Mouse (Mus musculus) frontal cortex, postnatal 14 days (tissue): ENCODE data around the gene Slbp.

Experiments
- DNase-seq, 2 experiments: peaks; one replicate each; pipeline ENCODE4 v3.0.0; 2022; ENCODE audit warnings: low spot score in 2 of 2

Gene Slbp

DNA sequence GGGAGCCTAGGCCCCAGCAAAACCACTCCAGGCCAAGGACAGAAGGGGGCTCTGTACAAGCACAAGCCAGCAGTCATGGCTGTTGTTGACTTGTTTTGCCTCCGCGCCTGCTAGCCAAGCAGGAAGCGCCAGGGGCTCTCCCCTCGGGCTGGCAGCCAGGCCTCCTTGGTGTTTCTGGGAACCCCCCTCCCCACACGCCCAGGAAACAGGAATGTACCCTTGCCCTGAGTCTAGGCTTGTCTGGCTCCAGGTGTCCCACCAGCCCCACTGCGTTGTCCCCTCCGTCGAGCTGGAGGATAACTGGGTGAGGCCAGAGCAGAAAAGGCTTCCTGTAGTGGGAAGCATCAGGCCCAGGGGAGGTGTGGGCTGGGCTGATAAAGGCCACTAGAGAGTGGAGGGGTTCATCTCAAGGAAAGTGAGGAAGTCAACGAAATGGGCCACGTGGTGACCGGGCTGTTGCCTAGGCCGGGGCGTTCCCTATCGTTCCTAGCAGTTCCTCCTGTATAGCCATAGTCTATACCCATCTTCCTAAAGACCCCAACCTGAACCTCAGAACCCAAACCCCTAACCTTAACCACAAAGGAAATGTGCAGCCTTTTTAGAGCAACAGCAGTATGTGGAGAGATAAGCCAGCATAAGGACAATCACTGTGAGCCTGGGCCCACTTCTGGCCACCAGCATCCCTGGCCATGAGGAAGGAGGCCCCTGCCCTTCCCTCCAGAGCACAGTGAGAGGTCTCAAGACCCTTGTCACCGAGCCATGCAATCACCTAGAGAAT is 29.4 kb upstream of the Slbp start:
- no peak for DNase-seq

DNA sequence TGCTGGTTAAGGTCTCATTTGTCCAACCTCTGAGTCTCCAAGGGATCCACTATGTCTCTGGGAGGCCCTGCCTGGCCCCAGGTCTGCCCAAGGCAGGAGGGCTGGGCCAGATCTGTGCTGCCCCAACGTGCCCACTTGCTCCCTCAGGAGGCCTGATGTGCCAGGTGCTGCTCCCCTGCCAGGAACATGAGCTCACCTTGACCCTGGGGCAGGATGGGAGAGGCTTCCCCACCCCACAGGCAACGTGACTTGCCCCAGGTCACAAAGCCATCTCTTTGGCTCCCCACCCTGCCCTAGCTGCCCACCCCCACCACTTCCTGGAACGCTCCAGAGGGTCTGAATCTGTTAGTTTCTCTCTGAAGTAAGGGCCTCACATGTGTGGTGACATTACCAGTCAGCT is 28.7 kb upstream of the Slbp start:
- no peak for DNase-seq

DNA sequence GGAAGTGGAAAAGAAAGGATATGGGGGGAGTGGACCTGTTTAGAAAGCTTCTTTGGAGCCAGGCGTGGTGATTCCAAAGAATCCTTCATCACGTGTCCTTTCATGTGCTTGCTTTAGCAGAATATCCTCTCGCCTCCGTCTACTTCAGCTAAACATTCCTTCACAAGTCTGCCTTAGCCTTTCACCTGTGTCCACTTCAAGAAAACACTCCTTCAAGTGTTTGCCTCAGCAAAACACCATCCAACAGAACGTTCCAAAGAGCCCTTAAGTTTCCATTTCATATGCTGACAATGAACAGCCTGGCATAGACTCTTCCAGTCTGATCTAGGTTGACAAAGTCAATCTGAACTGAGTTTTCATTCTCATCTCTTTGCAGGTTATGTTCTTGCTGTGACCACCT is 25.9 kb upstream of the Slbp start:
- DNase-seq, result no peak

DNA sequence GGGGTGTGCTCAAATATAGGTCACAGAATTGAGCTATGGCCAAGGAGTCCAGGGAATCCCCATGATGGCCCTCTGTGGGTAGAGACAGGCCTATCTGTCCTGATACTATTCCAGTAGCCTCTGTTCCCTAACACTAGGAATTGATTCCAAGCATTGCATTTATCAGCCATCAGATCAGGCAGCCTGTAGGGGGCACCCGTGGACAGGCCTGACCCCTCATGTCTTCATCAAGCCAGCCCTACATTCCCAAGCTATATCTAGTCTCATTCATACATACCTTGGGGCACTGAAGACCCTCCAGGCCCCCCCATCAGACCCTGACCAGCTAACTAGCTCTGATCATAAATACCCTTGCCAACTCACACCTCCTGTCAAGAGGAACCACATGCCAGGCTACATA is 23.6 kb upstream of the Slbp start:
- DNase-seq, result peak in 1 of 2 experiments; percentile 39

DNA sequence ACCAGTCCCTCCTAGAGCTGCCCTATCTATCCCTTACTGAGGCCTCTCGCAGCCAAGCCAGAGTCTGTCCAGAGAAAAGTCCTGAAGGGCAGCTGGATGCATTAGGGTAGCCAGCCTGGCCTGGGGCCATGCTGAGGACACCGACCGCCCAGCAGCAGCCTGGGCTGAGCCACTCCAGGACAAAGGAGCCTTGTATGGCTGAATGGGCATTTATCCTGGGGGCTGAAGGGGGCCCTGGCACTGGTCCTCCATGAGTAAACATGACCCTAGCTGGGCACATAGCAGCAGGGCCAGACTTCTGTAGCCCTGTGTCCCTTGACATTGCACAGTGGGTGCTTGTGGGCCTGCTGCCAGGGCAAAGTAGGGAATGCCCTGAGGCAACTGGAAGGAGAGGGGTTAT is 22.1 kb upstream of the Slbp start:
- peak in 1 of 2 experiments; percentile 45 for DNase-seq

DNA sequence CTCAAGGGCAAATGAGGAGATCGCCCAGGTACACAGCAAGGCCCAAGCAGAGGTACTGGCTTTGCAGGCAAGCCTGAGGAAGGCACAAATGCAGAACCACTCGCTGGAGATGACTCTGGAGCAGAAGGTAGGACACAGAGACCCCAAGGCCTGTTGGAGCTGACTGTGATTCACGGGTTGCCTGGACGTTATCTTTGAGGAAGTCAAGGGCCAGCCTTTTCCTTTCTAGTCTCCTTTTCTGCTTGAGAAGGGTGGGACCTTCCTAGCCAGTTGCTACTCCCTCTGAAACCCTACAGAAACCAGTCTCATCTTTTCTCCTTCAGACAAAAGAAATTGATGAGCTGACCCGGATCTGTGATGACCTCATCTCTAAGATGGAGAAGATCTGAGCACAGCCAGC is 19.3 kb upstream of the Slbp start:
- DNase-seq, result no peak

DNA sequence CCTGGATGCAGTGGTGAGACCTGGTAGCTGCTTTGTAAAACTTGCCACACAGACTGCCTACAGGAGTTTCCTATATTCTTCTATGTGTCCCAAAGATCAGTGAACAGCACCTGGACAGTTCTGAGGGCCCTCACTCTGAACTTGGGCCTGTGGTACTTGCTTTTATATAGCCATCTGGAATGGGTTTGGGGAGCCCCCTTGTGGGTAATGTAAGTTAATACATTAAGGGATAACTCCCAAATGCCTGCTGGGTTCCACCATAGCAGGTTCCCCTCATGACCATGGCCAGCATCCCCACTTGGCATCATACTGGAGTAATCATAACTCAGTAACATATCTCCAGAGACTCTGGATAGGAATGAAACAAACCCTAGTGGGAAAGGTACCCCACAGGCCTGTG is 15.8 kb upstream of the Slbp start:
- DNase-seq, result no peak

DNA sequence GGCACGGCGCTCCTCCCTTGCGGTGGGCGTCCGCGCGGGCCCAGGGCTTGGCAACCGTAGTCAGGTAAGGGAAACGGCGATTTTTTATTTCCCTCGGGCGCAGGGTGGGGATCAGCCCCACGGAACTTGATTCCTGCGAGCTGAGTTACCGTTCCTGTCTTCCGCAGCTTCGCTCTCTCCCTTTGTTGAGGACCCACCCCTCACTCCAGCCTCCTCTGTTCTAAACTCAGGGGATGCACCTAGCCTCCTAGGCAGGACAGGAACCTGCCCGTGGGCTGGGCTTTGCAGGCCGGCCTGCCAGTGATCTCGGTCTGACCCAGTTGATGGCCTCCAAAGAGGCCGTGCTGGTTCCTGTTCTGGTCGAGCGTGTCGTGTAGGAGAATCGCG is 6.3 kb upstream of the Slbp start:
- DNase-seq, result no peak

DNA sequence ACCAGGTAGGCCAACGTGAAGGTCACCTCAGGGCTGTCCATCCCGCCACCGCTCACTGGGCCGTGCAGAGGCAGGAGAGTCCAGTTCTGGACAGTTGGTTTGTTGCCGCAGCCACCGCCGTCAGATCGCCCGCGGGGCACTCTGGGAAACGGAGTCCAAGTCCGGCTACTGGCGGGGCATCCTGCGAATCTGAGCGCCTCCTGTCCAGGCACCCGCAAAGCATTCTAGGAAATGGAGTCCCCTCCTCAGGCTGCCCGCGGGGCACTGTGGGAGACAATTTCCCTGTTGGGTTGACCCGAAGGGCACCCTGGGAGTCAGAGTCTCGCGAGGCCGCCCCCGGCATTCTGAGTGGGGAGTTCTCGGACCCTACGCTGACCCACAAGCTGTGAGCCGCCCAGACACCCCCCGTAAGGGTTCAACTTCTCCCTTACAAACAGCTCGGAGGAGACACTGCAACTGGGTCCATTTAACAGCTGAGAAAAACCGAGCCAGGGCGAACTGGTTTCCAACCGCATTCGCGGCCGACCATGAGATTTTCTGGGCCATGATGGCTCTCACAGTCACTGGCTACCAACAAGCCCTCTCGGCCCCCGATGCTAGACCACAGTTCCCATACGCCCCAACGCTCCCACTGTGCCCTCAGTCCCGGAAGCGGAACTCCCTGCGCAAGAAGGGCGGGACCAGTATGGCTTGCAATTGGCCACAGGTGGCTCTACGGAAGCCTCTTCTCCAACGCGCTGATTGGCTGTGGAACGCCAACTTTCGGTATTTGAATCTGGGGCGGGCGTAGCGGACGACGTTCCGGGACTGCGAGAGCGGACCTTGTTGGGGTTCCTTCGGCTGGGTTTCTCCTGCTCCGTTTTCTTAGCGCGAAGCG is 5.7 kb upstream of the Slbp start, which contains the start of the genes Tacc3 and Tmem129:
TSS of gene Tacc3 (plus strand) at position 342 of the 877 bp plus-strand sequence.
TSS of gene Tmem129 (minus strand) at position 630 of the 877 bp plus-strand sequence.
- DNase-seq, result peak; percentile 96 to 98

DNA sequence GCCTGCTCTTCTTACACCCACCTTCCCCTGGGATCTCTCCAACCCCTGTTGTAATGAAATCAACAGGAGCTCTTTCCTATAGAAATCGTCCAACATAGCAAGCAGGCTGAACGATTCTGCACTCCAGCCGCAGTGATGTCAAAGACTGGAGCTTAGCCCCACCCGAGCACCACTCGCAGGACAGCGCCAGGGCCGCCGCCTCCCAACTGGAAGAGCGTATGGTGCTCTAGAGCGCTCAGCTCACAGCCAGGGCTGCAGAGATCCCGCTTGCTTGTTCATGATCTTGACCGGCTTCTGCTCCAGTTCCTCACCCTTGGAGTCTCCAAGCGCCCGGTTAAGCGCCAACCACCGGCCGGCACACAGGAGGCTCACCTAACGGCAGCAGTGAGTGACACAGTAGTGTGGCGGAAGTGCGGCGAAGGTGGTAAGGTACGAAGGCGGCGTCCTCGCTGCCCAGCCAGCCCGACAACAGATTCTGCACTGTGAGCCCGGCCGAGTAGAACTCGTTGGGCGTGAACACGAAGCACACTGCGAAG is 4.9 kb upstream of the Slbp start:
- no peak for DNase-seq

DNA sequence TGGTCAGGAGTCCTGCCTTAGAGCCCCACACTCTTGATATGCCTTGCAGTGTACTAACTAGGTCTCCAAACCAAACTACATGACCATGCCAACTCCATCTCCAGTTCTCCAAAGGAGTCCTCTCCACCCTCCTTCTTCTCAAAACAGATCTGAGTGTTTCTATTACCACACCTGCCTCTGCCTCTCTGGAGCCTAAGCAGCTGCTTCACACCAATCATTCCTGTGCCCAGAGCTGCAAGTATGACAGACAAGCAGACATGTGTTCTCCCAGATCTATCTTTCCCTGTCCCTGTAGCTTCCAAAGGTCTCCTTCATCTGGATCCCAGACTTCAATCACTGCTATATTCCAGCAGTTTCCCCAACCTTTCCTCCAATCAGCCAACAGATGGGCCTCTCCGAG is 4.4 kb upstream of the Slbp start:
- no peak for DNase-seq

DNA sequence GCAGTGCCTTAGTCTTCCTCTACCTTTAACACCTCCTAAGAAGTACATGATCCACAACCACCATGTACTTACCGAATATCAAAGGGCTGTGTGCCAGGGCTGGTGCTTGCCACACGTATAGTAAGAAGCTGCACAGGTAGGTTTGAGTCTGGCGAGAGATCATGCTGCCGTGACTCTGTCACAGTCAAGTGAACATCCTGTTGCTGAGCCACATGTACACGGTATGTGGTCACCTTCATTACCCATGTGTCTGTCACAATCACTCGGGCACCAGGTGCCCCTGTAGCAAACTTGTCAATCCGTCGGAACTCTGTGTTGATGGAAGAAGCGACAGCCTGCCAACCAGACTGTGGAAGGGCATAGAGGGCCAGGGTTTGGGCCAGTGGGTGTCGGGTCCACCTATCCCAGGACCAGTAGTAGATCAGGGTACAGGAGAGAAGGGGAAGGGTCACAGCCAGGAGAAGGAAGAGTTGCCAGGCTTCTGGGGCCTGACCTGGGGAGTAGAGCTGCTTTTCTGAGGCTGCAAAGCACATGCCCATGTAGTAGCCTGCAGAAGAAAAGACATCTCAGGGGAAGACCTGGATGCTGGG is 3.0 kb upstream of the Slbp start:
- no peak for DNase-seq

DNA sequence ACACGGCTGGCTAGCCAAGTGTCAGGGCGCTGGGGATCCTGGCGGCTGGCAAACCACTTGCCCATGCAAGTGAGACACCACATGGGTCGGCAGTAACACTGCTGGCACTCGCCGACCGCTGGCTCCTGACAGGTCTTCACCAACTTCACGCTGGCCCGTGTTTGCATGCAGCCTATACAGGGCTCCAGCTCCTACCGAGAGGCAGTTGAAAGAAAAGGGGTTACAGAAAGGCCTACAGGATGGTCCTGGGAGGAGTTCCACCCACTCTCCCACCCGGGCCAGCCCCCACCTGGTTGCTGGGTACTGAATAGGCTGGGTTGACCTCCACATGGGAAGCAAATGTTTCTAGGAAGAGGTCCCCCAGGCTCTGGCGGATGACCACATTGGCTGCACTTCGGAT is 2.0 kb upstream of the Slbp start:
- DNase-seq, result no peak

DNA sequence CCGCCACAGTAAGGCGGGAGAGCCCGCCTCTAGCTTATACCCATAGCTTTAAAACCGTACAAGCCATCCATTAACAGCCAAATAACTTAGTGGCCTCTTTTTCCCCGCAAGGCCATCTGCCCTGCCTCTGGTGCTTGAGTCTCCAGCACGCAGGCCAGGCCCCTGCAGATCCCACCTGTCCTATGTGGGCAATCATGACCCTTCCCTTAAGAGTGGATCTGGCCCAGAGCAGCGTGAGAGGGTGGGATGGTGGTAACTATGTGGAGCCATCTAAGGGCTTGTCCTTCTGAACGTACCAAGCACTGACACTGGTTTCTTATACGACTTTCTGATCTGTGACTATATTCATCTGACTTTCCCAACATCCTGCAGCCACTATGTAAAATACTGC is 404 bp upstream of the Slbp start:
- DNase-seq, result no peak

DNA sequence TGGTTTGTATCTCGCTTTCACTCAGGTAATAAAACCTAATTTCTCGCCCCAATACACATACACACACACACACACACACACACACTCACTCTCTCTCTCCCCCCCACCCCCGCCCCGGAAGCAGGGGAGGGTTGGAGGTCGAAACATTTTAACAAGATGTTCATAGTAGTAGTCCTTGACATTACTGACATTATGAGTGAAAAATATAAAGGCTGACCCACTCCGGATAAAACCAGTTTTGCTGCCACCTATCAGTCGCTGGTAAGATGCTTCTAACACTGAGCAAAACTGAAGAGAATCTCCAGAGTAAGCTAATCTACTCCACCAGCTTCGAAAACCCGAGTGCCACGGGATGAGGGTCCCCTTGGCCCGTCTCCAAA is 843 bp downstream of the Slbp start:
- DNase-seq, result no peak

DNA sequence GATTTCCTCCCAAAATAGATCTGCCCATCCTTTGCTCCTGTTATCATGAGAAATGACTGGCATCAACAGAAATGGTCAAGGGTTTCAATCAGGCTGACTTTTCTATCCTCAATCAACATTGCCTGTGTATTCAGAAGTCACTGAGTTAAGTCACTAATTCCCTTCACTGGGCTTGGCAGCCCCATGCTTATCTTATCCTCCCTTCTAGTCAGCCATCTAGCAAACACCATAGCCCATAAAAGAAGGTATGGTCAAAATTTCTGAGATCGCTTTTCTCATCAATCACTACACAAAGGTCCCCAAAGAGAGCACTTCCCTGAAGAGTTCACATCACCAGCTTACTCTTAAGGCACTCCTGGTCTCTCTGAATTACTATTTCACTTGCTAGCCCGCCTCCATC is 1.4 kb downstream of the Slbp start:
- no peak for DNase-seq

DNA sequence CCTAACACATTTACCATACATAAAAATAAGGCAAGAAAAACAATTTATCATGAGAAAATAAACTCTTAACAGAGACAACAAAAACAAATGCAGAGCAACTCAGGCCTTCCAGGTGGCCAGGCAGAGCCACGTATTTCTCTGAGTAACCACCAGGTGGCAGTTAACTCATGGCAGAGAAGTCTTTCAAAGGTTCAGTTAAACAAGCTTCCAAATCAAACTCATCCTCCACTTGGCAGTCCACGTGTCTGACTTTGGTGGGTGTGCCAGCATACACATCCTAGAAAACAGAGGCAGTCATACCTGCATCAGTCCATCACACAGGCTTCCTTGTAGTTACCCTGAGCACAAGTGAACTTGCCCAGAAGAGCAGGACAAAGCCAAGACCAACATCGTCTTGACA is 11.7 kb downstream of the Slbp start:
- peak in 1 of 2 experiments; percentile 46 for DNase-seq

DNA sequence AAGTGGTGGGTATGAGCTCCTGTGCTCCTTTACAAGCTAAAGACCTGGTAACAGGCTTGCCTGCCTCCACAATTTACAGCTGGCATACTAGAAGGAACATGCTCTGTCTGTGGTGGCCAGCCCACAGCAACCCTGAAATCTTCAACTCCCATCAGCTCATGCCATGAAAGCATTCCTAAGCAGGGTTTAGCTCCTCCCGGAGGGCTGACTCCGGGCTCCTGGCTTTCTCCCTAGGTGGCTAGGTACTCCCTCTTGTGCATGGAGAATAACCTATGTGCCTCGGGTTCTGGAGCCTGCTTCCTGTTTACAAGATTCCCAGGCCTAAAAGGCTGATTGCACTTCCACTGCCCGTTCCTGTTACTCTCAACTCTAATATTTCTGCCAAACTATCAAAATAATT is 13.5 kb downstream of the Slbp start:
- DNase-seq, result no peak

DNA sequence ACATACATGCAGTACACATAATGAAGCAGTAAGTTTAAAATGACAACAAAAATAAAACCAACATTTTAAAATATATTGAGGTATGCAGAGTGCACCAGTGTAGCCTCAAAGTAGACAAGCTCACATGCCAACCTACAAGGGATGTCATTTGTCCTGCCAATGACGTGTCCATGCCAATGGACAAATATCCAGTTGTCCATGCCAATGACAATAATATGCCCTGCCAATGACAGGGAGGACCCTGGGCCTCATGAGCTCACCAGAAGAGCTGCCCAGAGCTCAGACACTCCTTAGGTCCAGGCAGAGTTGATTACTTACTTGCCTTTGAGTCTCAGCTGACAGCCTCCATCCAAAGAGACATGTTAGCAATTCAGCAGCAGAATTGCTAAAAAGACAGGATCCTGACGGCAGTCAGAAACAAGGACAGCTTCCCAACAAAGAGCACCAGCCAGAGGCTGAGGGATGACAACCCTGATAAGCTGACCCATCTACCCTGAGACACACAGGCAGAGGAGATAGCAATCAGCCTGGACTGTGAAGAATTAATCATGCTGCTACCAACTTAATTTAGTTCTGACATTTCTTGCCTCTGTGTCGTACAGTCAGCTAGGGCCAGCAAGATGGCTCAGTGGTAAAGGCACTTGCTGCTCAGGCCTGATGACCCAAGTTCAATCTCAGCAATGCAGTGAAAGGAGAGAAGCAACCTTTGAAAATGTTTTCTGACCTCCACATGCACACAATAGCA is 14.6 kb downstream of the Slbp start:
- no peak for DNase-seq

DNA sequence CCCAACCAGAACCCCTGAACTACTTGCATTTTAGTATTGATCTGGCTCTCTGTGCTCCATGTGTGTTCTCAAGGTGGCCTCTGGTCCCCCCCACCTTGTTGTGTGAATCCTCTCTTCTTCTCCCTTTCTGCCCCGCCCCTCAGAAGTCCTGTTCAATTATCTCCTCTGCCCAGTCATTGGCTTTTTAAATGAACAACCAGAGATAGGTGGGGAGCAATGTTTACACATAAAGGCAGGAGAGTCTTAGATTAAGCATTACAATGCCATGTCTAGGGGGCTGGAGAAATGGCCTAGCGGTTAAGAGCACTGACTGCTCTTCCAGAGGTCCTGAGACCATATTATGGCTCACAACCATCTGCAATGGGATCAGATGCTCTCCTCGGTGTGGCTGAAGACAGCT is 17.0 kb downstream of the Slbp start:
- DNase-seq, result no peak

DNA sequence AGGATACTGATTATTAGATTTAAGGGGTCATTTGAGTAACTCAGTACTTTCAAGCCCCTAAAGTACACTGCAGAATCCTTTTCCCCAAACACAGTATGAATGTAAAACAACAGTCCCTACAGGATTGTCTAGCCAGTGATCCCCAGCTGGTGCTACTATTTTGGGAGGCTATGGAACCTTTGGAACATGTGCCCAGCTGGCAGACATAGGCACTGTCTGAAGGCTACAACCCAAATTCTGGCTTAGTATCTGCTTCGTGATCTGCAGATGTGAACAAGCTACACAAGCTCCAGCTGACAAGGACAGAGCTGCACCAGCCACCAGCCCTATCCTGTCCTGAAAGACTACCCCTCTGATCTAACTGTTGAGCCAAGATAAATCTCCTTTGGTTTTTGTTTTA is 19.8 kb downstream of the Slbp start:
- no peak for DNase-seq

DNA sequence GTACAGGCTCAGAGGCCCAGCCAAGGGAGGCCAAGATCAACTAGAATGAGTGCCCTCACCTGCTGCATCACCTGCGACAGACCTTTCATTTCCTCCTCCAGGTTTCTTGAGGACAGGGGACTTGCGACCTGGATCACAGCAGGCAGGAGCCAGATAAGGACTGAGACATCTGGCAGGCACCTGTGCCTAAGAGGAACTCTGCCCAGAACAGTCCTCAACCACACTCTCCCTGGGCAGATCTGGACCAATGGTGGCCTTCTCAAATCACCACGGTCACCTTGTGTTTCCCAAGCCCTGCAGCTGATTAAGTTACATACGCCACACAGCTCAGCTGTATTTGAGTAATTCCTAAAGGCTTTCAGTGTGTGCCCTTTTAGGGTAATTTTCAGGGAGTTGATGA is 21.8 kb downstream of the Slbp start:
- DNase-seq, result no peak
